Mouse (Mus musculus): ENCODE results near the gene Gm13539.
"Not testable (repeated sequence)": the region's sequence is repeated elsewhere in the genome, so short reads cannot be mapped to it uniquely, and the experiment has no call there.

Gm13539 gene

GRCm38 (mm10) chr2:25781957-25782356, at the start of gene Gm13539:
Gm13539 (plus strand) TSS chr2:25782257.
- DNase-seq (ENCODE audit: extremely low read depth, insufficient read length, low spot score), result no peak

DNA sequence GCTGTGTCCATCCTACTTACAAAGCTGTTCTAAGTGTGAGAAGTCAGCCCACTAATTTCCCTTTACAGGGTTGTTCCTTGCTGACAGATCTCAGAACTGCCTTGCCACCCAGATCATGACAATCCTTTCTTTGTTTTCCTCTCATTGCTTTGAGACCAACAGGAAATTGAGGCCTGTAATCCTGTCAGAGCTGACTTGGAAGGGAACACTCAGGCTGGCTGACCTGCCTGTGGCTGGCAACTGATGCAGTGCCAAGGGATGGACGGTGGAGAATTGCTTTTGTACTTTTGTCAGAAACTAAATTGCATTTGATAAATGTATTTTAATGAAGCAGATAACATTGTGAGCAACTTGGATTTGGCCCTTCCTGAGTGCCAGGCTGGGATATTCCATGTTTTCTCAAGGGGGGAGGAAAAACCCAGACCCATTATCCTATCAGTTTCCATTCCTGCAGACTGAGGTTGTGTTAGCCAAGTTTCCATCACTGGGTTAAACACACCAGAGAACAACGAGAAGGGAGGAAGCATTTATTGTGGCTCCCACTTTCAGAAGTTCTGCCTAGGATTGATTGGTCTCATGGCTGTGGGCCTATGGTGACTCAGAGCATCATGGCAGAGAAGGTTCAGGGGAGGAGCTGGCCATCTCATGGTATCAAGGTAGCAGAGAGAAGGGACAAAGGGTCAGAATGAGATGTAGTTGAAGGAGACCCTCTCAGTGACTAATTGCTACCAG, 48.7 kb upstream of the Gm13539 start:
- DNase-seq (ENCODE audit: extremely low read depth, insufficient read length, low spot score), result no peak

GRCm38 (mm10) chr2:25736709-25737108, 45.3 kb upstream of the Gm13539 start, which contains the start of gene Obp2b:
Obp2b (plus strand) TSS chr2:25737009.
- not testable (repeated sequence) for DNase-seq (ENCODE audit: extremely low read depth, insufficient read length, low spot score)

DNA sequence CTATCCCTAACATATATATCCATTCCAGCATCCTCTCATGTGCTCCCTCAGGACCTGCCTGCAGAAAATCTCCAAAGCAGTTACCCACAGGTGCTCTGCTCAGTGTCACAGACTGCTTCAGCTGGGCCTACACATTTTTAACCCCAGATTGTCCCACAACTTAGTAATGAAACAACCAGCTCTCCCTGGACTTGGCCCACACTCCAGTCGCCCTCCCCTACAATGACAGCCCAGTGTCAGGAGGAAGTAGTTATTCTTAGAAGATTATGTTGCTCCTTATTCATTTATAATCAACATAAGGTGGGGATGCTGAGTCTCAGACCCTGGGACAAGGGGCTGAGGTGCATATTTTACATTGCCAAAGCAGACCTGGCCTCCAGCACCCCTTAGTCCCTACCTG, 40.4 kb upstream of the Gm13539 start:
- no peak for DNase-seq (ENCODE audit: extremely low read depth, insufficient read length, low spot score)

DNA sequence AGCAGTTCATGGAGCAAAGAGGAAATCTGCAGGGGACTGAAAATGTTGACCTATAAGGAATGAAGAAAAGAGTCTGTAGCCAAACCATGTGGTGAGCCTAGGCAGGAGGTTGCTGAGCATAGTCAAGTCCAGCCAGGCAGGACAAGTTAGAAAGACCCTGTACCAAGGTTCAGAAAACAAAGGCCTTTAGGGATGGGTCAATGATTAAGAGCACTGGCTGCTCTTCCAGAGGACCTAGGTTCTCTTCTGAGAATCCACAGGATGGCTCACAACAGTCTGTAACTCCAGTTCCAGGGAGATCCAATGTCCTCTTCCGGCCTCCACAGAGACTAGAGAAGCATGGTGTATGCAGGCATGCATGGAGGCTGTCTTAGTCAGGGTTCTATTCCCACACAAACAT, 27.9 kb upstream of the Gm13539 start:
- DNase-seq (ENCODE audit: extremely low read depth, insufficient read length, low spot score), result no peak

DNA sequence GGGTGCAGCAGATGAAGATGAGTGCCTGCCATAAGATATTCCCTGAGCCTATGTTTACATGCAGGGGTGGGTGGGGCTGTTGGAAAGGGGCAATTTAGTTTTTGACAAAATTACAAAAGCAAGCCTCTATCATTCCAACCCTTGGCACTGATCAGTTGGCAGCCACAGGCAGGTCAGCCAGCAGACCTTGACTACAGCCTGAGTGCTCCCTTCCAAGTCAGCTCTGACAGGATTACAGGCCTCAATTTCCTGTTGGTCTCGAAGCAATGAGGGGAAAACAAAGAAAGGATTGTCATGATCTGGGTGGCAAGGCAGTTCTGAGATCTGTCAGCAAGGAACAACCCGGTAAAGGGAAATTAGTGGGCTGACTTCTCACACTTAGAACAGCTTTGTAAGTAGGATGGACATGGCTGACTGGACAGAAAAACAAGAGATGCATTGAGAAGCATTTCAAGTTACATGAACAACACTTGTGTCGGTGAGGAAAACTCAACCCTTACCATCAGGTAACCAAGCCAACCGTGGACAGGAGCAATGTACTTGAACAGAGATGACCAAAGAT, 23.9 kb upstream of the Gm13539 start:
- no peak for DNase-seq (ENCODE audit: extremely low read depth, insufficient read length, low spot score)

DNA sequence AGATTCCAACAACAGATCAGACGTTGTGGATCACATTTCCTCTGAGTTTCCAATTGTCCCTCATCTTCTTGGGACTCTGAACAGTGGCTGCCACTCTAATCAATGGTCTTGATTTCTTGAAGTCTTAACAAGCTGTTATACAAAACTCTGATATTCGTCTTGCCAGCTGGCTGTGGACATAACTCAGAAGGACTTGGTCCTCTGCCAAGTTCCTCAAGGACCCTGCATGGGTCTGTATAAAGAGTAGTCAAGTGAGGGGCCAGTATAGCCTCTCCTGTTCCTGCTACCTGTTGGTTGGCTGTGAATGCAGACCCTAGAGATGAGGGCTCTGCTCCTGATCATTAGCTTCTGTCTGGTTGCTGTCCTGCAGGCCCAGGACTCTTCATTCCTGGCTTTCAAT, 16.8 kb upstream of the Gm13539 start, which contains the start of gene Lcn3:
Gene Lcn3, plus strand, starts transcription at position 301 of the 400 bp plus-strand sequence.
- DNase-seq (ENCODE audit: extremely low read depth, insufficient read length, low spot score), result no peak

GRCm38 (mm10) chr2:25767764-25768163, 14.3 kb upstream of the Gm13539 start:
- no peak for DNase-seq (ENCODE audit: extremely low read depth, insufficient read length, low spot score)

- DNase-seq (ENCODE audit: extremely low read depth, insufficient read length, low spot score), result no peak
Measured at GRCm38 (mm10) chr2:25773507-25773906, 8.6 kb upstream of the Gm13539 start.

DNA sequence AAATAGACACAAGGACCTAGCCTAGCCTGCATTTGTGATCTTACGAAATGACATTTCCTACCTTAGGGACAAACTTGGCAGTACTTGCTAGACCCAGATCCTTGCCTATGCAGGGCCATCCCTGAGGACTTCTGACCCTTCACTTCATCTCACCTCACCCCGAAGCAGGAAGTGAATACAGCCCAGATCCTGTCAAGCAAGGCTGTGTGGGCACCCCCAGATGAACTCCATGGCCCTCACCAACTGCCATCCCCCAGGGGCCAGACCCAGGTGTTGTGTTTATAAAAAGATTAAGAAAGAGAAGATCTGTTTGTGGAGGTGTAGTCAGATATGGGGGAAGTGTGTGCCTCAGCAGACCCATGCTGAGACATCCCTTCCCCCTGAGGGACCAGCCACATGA, 7.4 kb upstream of the Gm13539 start:
- no peak for DNase-seq (ENCODE audit: extremely low read depth, insufficient read length, low spot score)

DNA sequence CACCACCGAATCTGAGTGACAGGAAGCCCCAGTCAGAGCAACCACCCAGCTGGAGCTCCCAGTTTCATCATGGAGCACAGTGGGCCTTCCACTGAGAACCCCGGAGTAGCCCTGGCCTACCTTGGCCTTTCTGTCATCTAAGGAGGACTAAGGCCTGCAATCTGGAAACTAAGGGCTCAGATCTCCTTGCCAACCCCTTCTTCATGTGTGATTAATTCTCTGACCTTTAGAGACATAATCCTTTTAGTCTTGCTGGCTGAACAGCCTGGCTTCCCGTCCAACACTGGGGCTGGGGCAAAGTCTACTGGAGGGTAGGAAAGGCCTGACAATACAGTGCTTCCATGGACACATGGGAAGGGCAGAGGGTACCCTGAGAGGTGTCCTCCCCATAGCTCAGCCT, 6.1 kb upstream of the Gm13539 start:
- no peak for DNase-seq (ENCODE audit: extremely low read depth, insufficient read length, low spot score)

DNA sequence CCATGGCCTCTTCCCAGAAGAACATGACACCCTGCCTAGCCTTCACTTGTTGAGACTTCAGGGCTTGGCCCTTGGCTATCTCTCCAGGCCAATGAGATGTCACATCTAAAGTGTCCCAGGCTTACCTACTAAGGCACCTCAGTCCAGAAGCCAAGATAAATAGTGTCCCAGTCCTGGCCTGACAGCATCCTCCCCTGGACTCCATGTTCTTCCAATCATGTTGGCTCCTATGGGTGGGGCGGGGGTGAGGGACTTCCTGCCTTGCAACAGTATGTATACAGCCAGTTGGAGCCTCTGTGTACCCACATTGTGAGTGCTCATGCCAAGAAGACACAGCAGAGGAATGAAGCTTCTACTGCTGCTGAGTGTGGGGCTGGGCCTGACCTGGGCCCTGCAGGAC, 5.3 kb upstream of the Gm13539 start, which contains the start of gene Lcn11:
Gene Lcn11, plus strand, starts transcription at position 301 of the 400 bp plus-strand sequence.
- no peak for DNase-seq (ENCODE audit: extremely low read depth, insufficient read length, low spot score)

DNA sequence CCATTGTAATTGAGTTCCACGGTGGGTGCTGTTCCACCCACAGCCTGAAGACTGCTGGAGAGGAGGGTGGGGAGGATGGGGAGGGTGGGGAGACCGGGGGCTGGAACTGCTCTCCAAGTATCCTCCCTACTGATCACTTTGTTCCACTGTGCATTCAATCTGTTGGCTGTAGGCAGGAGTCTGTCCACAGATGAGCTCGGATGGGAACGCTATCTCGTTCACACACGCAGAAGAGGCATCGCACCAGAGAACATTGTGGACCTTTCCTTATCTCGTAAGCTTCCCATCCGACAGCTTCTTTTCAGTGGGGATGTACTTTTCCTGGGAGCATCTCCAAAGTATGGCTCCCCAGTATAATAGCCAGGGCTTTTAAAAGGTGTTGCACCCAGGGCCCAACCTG, 3.0 kb upstream of the Gm13539 start:
- DNase-seq (ENCODE audit: extremely low read depth, insufficient read length, low spot score), result no peak

- no peak for DNase-seq (ENCODE audit: extremely low read depth, insufficient read length, low spot score)
Measured at GRCm38 (mm10) chr2:25780921-25781320, 1.1 kb upstream of the Gm13539 start.

- DNase-seq (ENCODE audit: extremely low read depth, insufficient read length, low spot score), result no peak
Measured at GRCm38 (mm10) chr2:25785573-25786322, 3.7 kb downstream of the Gm13539 start.

GRCm38 (mm10) chr2:25789092-25789491, 7.0 kb downstream of the Gm13539 start:
- DNase-seq (ENCODE audit: extremely low read depth, insufficient read length, low spot score), result no peak

- no peak for DNase-seq (ENCODE audit: extremely low read depth, insufficient read length, low spot score)
Measured at GRCm38 (mm10) chr2:25797635-25798034, 15.6 kb downstream of the Gm13539 start.

DNA sequence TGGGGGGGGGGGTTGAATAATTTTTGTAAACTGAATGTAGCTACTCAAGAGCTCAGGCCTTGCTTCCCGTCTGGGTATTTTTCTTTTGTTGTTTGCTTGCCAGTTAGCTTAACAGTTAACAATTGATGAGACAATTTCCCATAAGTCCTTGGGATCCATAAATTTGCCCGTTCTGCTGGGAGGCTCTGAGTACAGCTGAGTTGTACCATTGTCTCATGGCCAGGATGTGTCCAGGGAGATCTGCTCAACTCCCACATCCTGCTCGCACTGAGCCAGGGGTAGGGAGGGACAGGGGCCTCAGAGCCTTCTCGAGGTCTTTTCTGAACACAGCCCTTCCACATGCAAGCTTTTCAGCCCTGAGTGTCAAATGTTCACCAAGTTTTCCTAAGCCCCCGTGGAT, 16.0 kb downstream of the Gm13539 start:
- DNase-seq (ENCODE audit: extremely low read depth, insufficient read length, low spot score), result no peak

GRCm38 (mm10) chr2:25811711-25812110, 29.7 kb downstream of the Gm13539 start:
- no peak for DNase-seq (ENCODE audit: extremely low read depth, insufficient read length, low spot score)

DNA sequence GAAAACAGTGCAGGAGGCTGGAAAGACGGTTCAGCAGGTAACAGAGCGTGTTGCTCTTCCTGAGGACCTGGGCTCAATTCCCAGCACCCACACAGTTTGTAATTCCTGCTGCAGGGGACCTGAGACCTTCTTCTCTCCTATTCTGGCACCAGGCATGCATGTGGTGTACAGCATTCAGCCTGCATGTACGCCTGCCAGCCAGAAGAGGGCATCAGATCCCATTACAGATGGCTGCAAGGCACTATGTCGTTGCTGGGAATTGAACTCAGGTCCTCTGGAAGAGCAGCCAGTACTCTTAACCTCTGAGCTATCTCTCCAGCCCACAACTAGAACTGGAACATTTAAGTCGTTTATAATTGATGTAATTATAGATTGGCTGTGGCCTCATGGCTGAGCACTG, 31.3 kb downstream of the Gm13539 start:
- DNase-seq (ENCODE audit: extremely low read depth, insufficient read length, low spot score), result no peak

GRCm38 (mm10) chr2:25815748-25816147, 33.7 kb downstream of the Gm13539 start, which contains the start of gene Glt6d1:
Glt6d1 (minus strand) TSS chr2:25815848.
- not testable (repeated sequence) for DNase-seq (ENCODE audit: extremely low read depth, insufficient read length, low spot score)

All from 3134 (cell line).